Mouse (Mus musculus) heart, adult 2 months (tissue): ENCODE measurements around the gene 1700015G11Rik. TPM values are rescaled to one million over a fixed set of nuclear protein-coding genes. Genes with fewer than 3 reads are reported as not detected.

ENCODE experiments used
- DNase-seq, 2 experiments: peaks; one replicate each; pipeline ENCODE4 v3.0.0; 2021
- H3K27ac ChIP-seq: fragments of 200-600 bp; 2 replicates; pipeline ENCODE4 v1.8.1; 2022
- H3K27me3 ChIP-seq: fragments of 200-500 bp; 2 replicates; pipeline ENCODE4 v1.6.1; 2012; ENCODE audit warnings: mild to moderate bottlenecking, low read length, inconsistent platforms, mixed read lengths; ENCODE audit not compliant: control insufficient read depth, insufficient read depth
- H3K36me3 ChIP-seq: fragments of 200-500 bp; 2 replicates; pipeline ENCODE4 v1.6.1; 2012; ENCODE audit warnings: low read length, inconsistent platforms; ENCODE audit not compliant: control insufficient read depth, insufficient read depth
- H3K4me1 ChIP-seq: fragments of 200-500 bp; 2 replicates; pipeline ENCODE4 v1.6.1; 2011; ENCODE audit warnings: low read length; ENCODE audit not compliant: control insufficient read depth, insufficient read depth
- H3K4me3 ChIP-seq: fragments of 200-600 bp; 2 replicates; pipeline ENCODE4 v1.8.1; 2022
- H3K79me2 ChIP-seq: fragments of 200-500 bp; replicated peaks from 2 replicates; pipeline ENCODE4 v1.6.1; 2012; ENCODE audit warnings: mild to moderate bottlenecking, inconsistent platforms, low read length, moderate library complexity, mixed read lengths; ENCODE audit not compliant: control insufficient read depth, insufficient read depth
- H3K9ac ChIP-seq: fragments of 200-500 bp; 2 replicates; pipeline ENCODE4 v1.6.1; 2012; ENCODE audit warnings: low read depth, mild to moderate bottlenecking, control low read depth, inconsistent platforms, low read length, mixed read lengths
- CTCF ChIP-seq: fragments of 200-600 bp; IDR thresholded peaks from 2 replicates; pipeline ENCODE4 v1.8.1; 2022; ENCODE audit warnings: antibody characterized with exemption, mild to moderate bottlenecking, moderate library complexity
- EP300 ChIP-seq: fragments of 200-500 bp; IDR thresholded peaks from 2 replicates; pipeline ENCODE4 v1.6.1; 2011; ENCODE audit warnings: low read depth, low read length, control low read depth; ENCODE audit not compliant: insufficient read depth
- POLR2A ChIP-seq: fragments of 200-500 bp; IDR thresholded peaks from 2 replicates; pipeline ENCODE4 v1.6.1; 2011; ENCODE audit warnings: mild to moderate bottlenecking, low read depth, low read length, control low read depth; ENCODE audit not compliant: insufficient read depth
- WGBS: fragments of 180-500 bp; shearing (Covaris S2); methylation state at CpG from one replicate; pipeline ENCODE4 v1.1.7; 2018; 5-methylcytosine and 5-hydroxymethylcytosine counted together
- intact Hi-C: fragments of 180-260 bp; cut with DNase I; formaldehyde crosslinking; loops from one replicate; pipeline ENCODE4 v1.15.1; 2025
- long read RNA-seq: library from polyadenylated mRNA; stranded (forward); transcript quantifications from one replicate; pipeline ENCODE4 v2.0.0, GENCODE M21; 2021
- polyA plus RNA-seq: library from polyadenylated mRNA; depleted of rRNA; stranded (reverse); fragments of >200 nt; gene quantifications from 2 replicates; pipeline ENCODE4 v1.2.3, GENCODE M21; 2012; rRNA removed
- total RNA-seq, 2 experiments: library from RNA; stranded (reverse); gene quantifications; 2 replicates each; pipeline ENCODE4 v1.2.3; 2021

The 1700015G11Rik gene
- total RNA-seq: not detected
- polyA plus RNA-seq: not detected in 2 replicates
- long read RNA-seq: 0 reads

DNA sequence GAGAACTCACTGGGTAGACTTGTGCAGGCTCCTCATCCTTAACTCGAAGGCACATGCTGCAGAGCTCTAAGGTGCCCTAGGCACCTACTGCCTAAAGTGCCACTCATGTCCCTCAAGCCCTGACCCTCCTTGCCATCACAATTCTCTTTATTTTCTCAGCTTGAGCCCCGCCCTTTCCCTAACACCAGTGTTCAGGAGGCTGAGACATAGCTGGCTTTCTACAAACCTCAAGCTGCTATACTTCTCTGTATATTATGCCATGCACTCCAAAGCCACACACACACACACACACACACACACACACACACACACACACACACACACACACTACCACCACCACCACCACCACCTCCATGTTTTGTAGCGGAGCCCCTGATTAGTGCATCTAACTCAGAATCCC is at the start of gene 1700015G11Rik:
1700015G11Rik (minus strand) TSS at position 101 of the 400 bp plus-strand sequence.
- Histone ChIP-seq H3K79me2 (no peaks in the 10 kb centered on the region), H3K36me3 (no peaks in the 10 kb centered on the region), H3K27me3 (no peaks in the 10 kb centered on the region), H3K4me3 (no peak within 1 kb of the TSS), H3K9ac (no peak within 1 kb of the TSS), H3K27ac (no peak within 1 kb of the TSS), H3K4me1 (no peaks in the 10 kb centered on the region)
- WGBS: 65% methylated on average over 3 of the region's 3 CpGs
- DNase-seq: no peak
- intact Hi-C loops: no loop called here
- TF ChIP-seq EP300: no peak
- no peak for TF ChIP-seq POLR2A
- TF ChIP-seq CTCF: no peak

DNA sequence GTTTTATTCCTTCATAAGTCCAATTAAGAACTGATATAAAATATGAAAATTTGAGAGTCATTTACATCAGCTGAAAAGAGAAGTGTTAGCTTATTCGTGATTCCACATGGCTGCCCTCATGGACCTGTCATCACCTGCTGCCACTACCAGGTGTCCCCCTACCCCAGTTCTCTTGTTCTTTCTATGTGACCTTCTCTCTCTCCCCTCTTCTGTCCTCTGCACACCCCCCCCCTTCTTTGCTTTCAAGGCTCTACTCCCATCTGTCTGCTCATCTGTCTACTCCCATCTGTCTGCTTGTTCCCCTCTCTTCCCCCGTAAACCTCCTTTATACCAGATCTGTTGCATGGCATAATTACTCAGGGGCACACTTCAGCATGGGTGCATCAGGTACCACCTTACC is 41.4 kb upstream of the 1700015G11Rik start:
- intact Hi-C loops: no loop called here
- Histone ChIP-seq H3K79me2 (no peaks in the 10 kb centered on the region), H3K4me3 (no peak overlapping the region), H3K27me3 (no peaks in the 10 kb centered on the region), H3K36me3 (no peaks in the 10 kb centered on the region), H3K4me1 (no peaks in the 10 kb centered on the region), H3K9ac (no peak overlapping the region), H3K27ac (no peak overlapping the region)
- no peak for TF ChIP-seq EP300
- TF ChIP-seq CTCF: no peak
- no peak for TF ChIP-seq POLR2A
- no peak for DNase-seq
- 64% methylated on average over 2 of the region's 2 CpGs for WGBS

DNA sequence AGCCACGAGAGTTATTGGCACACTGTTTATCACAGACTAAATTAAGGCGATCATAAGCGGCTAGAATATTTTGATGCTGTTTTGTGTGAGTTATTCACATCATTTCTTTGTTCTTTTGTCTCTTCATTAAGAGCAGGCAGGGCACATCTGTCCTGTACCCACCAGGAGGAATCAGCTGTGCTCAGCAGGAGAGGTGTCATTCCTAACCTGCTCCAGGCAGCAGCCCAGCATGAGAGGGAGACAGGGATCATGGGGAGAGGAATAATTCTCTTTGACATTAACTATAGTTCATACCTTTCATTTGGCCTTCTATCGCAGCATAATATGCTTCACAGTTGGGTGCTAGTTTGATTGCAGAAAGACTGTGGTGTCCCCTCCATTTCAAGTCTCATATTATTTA is 40.7 kb upstream of the 1700015G11Rik start:
- H3K4me3 ChIP-seq: no peak overlapping the region
- H3K27ac ChIP-seq: no peak overlapping the region
- no peaks in the 10 kb centered on the region for H3K4me1 ChIP-seq
- H3K9ac ChIP-seq: no peak overlapping the region
- H3K79me2 ChIP-seq: no peaks in the 10 kb centered on the region
- TF ChIP-seq CTCF (no peak), POLR2A (no peak), EP300 (no peak)
- 54% methylated on average over 4 of the region's 4 CpGs for WGBS
- no peaks in the 10 kb centered on the region for H3K27me3 ChIP-seq
- intact Hi-C loops: no loop called here
- no peaks in the 10 kb centered on the region for H3K36me3 ChIP-seq
- DNase-seq: no peak

DNA sequence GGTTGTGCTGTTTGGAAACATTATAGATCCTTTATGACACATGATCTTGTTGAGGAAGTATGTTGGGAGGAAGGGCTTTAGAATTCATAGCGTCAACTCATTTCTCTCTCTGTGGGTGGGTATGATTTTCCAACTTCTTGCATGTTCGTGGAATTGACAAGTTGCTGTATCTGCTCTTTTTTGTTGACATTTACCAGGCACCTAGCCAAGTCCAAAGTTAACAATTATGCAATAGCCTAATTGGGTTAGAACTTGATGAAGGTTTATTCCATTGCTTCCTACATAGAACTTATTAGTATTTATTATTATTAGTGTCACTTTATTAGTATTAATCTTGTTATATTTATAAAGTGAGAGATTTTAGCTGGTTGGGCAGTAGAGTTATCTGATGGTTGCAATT is 40.3 kb upstream of the 1700015G11Rik start:
- H3K4me3 ChIP-seq: no peak overlapping the region
- H3K36me3 ChIP-seq: no peaks in the 10 kb centered on the region
- H3K79me2 ChIP-seq: no peaks in the 10 kb centered on the region
- intact Hi-C loops: no loop called here
- TF ChIP-seq POLR2A: no peak
- no peak for TF ChIP-seq CTCF
- no peak for TF ChIP-seq EP300
- 39% methylated on average over 2 of the region's 2 CpGs for WGBS
- no peak for DNase-seq
- no peak overlapping the region for H3K9ac ChIP-seq
- H3K27me3 ChIP-seq: no peaks in the 10 kb centered on the region
- H3K27ac ChIP-seq: no peak overlapping the region
- H3K4me1 ChIP-seq: no peaks in the 10 kb centered on the region

DNA sequence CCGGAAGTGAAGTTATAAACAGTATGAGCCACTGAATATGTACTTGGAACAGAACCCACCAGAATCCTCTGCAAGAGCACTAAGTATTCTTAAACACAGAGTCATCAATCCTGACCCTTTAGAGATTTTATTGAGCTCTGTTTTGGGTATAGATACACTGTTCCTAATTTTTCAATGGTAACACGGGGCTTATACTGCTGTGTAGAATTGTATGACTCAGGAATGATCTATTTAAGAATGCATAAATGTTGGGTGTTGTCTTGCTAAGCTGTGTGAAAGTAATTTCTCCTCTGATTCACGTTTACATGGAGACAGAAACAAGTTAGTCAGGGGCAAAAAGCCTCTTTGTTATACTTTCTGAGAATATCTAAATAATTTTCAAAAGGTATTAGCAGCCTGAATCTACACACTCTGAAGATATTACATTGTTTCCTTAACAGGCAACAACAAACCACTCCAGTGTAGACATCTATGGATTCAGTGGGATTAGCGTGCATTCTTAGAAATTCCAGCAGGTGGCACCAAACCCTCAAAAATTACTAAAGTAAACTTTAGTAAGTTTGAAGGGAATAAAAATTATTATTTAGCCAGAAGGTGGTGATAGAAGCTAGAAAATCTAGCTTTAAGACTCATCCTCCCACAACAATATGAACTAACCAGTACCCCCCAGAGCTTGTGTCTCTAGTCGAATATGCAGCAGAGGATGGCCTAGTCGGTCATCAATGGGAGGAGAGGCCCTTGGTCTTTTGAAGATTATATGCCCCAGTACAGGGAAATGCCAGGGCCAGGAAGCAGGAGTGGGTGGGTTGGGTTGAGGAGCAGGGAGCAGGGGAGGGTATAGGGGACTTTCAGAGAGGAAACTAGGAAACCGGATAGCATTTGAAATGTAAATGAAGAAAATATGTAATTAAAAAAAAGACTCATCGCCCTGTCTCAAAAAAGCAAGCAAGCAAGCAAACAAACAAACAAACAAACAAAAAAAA is 22.4 kb upstream of the 1700015G11Rik start:
- intact Hi-C loops: no loop called here
- Histone ChIP-seq H3K9ac (no peak overlapping the region), H3K4me1 (no peaks in the 10 kb centered on the region), H3K36me3 (no peaks in the 10 kb centered on the region), H3K79me2 (no peaks in the 10 kb centered on the region), H3K4me3 (no peak overlapping the region), H3K27ac (no peak overlapping the region), H3K27me3 (no peaks in the 10 kb centered on the region)
- TF ChIP-seq EP300 (no peak), POLR2A (no peak), CTCF (peak; percentile 75)
- 44% methylated on average over 8 of the region's 8 CpGs for WGBS
- DNase-seq: no peak

DNA sequence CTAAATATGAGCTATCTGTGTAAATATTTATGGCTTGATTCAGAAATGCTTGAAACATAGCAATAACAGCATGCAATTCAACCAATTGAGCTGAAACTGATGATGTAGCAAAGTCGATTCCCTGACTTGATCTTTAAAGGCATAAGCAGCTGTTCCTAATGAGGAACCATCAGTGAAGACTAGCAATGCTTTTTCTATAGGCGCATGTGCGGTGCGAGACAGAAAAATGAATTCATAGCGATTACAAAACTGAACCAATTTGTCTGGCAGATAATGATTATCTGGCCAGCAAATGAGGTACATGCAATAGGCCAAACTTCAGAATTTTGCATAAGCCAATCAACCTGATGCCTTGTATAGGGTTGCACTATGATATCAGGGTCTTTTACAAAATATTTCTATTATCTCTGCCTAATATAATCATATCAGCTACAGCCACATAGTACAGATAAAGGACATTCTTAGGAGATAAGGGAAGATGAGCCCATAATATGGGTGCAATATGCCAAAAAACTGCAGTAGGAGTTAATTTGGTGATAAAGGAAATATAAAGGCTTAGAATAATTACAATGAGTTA is 8.6 kb upstream of the 1700015G11Rik start:
- no peak overlapping the region for H3K4me3 ChIP-seq
- no peaks in the 10 kb centered on the region for H3K27me3 ChIP-seq
- no peak overlapping the region for H3K9ac ChIP-seq
- no peaks in the 10 kb centered on the region for H3K36me3 ChIP-seq
- WGBS: 88% methylated on average over 5 of the region's 5 CpGs
- TF ChIP-seq POLR2A (no peak), EP300 (no peak), CTCF (no peak)
- no peak overlapping the region for H3K27ac ChIP-seq
- intact Hi-C loops: no loop called here
- DNase-seq: no peak
- H3K4me1 ChIP-seq: no peaks in the 10 kb centered on the region
- no peaks in the 10 kb centered on the region for H3K79me2 ChIP-seq
